Mouse (Mus musculus) heart, adult 11 months (tissue): ENCODE data around the gene Lpcat1.

ENCODE experiments used
- DNase-seq: peaks from one replicate; pipeline ENCODE4 v3.0.0; 2022

Gene Lpcat1

DNA sequence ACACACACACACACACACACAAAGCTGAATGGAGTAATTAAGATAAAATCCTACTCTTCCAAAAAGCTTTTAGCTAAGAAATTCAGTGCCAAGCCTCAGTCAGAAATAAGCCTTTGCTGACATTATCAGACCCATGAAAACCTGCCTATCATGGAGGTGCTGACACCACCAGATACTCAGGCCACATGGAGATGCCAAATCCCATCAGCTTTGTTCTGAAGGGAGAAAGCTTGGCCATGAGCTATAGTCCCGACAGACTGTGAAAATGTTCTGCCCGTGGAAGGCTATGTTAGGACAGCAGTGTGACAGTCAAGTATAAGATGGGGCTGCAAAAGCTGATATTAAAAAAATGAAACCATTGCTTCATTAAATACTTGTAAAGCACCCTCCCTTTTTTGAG, 19.5 kb upstream of the Lpcat1 start:
- DNase-seq: peak; percentile 64

DNA sequence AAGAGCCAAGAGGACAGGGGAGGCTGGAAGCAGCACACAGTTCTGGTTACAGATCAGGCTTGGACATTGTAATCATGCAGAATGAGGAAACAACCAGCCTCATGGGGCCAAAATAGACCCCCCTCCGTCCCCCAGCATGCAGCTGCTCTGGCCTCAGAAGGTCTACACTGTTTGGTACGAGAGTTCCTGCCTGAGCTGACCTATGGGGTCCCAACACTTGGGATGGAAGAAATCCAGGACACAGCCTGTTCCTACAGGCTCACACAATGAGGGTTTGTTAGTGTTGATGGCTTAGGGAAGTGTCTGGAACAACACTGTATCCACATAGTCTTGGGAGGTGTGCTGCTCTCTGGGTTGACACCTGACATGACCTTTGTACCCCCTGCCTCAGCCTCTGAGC, 18.8 kb upstream of the Lpcat1 start:
- peak; percentile 95 for DNase-seq

DNA sequence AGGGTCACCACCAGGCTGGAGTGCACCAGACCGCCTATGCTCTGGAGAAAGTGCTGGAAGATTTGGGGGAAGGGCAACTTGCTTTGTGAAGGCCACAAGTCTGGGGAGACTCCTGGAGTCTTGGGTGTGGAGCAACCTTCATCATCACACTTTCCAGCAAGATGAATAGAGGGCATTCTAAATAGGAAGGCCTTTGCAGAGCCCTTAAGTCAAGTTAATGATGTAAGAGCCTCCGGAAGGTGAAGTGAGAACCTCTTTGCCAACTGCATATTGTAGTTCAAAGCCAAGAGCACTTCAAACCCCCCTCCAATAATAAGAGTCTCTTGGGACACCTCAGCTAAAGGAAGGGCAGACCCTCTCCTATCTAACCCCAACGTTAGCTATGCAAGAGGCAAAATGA, 18.3 kb upstream of the Lpcat1 start:
- DNase-seq: no peak

DNA sequence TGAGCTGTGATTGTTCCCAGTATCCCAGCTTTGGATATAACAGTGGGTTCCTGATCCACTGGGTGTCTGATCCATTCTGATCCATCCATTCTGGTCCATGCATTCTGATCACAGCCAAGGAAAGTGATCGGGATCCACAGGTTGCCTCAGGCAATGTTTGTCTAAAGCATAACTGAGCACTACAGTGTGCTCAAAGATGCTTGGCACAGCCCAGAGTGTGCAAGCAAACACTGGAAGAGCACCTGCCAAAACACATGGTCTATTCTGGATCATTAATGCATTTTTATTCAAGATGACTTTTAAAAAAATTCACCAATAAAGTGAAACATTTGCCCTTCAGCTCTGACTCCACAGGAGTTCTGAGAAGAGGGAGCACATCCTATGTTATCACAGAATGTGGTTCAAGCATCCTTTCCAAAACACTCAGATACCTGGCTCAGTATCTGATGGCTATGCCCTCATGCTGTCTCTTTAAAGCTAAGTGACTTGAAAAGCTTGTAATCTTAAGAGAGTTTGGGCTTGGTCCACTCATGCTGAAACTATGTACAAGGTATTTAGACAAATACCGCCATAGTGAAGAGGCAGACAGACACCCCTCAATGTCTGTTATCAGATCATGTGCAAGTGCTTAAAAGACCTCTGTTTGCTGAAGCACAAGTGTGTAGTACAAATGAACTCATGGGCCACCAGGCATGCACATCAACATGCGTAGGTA, 13.3 kb upstream of the Lpcat1 start:
- DNase-seq: peak; percentile 39

DNA sequence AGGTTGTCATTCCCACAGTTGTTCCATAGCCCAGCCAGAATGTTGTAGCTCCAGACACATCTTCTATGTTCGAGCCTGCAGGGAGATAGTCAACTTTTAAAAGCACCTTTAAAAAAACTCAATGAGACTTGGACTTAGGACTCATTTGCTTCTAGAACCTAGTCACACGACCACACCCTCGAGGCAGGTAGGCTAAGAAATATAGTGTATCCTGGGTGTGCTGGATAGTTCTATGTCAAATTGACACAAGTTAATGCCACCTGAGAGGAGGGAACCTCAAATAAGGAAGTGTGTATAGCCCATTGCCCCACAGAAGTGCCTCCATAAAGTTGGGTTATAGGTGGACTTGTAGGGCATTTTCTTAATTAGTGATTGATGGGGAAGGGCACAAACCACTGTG, 11.7 kb upstream of the Lpcat1 start:
- no peak for DNase-seq

DNA sequence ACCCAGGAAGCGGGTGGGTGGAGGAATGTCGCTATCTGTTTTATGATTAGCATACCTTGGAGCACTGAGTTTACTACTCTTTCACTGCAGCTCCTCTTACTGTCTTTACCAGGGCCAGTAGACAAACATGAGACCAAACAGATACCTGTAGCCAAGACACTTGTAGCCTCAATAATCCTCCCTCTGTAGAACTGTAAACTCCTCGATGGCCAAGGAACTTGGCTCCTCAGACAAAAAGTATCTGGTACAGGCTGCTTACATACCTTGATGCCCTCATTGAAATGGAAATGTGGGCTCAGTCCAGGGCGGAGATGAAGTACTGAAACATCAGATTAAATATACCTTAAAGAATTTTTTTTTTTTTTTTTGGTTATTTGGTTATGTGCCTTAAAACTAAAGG, 9.7 kb upstream of the Lpcat1 start:
- no peak for DNase-seq

DNA sequence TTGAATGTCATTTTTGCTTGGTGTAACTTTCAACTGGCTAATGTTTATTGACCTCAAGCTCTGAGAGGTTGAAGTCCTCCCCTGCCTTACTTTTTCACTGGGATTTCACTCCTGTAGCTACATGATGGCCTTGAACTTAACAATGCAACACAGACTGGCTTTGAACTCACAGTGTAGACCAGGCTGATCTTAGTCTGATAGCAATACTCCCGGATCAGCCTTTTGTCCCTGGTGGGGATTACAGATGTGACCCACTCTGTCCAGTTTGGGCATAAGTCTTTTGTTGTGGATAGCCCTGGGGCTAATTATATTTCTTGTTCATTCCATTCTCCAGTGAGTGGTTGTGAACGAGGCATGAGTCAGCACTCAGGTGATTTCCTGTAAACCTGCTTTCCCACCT, 9.3 kb upstream of the Lpcat1 start:
- no peak for DNase-seq

DNA sequence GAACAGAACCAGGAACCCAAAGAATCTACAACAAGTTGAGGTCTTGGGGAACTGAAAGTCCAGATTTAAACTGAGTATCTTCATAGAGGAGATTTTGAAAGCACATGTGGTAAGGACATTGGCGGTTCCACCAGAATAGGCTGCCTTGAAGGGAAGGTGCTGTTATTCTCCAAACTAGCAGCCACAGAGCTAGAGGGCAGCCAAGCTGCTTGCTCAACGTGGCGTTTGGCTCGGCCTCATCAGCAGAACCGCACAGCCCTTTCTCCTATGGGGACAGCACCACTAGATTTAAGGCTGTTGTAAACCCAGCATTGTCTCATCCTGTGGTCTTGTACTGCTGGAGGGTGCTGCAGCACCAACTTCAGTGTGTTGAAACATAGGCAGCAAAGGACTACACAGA, 8.3 kb upstream of the Lpcat1 start:
- DNase-seq: no peak

DNA sequence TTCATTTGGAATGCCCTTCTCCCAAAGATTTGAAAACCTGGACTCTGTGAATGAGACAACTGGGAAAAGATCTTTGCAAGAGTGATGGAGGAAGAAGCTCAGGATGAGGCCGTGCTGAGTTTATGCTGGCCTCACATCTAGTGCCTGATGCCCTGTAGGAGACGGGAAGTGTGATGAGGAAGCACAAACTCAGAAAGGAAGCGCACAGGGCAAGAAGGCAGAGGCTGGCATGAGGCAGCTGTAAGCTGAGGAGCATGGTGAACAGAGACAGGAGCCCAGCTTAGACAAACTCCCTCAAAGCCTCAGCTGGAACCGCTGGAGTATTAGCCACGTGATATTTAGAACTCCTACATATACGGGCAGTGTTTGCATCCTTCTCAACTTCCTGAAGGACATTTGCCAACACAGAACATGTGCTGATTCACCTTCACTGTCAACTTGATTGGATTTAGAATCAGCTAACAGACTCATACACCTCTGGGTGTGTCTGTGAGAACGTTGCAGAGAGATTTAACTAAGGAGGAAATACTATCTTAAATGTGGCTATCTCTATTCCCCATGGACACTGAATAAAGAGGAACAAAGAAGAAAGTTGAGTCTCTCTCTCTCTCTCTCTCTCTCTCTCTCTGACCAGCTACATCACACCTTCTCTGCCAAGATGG, 7.7 kb upstream of the Lpcat1 start:
- DNase-seq: no peak

DNA sequence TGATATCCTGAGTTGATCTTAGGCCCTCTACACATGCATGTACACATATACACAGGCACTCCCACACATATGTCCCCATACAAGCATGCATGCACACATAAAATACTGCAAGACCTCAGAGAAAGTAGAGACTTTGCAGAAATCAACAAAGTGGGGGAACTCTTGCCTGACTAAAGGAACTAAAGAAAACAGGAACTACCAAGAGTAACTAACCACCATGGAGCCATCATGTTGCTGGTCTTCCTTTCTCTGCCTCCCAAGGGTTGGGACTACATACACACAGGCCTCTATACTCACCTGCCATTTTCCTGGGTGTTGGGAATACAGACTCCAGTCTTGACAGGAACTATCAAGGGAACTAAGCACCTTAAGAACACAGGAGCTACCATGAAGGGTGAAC, 5.4 kb upstream of the Lpcat1 start:
- DNase-seq: no peak

DNA sequence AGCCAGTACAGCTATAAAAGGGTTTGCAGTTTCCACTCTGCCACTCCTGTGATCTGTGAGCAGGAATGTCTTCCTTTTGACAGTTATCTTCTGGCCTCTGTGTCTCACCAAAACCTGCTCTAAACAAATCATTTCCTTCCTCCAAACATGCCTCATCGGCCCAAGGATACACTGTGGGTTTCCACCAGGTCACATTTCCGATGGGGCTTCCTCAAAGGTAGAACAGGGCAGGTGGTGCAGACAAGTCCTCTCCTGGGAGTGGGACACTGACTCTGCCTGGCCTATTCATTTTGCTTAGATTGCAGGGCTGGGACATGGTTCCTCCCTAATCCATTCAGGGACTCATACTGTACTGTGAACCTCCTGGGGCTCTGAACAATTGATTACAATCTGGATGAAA, 1.8 kb upstream of the Lpcat1 start:
- DNase-seq: peak; percentile 93

DNA sequence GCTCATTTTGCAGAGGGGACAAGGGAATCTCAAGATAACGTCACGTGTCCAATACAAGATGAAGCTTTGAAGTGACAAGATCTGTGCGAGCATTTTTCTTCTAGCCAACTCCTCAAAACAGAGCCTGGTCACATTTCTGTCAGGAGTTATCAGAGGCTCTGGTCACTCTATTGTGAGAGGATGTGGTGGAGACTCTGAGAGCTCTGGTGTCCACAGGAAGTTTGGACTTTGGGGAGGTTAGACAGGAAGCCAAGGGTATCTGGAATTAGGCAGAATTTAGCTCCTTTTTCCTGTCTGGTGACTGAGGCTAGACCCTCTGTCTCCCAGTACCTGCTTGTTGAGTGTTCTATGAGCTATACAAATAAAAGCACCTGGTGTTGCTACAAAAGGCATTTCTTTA, 586 bp upstream of the Lpcat1 start:
- no peak for DNase-seq

DNA sequence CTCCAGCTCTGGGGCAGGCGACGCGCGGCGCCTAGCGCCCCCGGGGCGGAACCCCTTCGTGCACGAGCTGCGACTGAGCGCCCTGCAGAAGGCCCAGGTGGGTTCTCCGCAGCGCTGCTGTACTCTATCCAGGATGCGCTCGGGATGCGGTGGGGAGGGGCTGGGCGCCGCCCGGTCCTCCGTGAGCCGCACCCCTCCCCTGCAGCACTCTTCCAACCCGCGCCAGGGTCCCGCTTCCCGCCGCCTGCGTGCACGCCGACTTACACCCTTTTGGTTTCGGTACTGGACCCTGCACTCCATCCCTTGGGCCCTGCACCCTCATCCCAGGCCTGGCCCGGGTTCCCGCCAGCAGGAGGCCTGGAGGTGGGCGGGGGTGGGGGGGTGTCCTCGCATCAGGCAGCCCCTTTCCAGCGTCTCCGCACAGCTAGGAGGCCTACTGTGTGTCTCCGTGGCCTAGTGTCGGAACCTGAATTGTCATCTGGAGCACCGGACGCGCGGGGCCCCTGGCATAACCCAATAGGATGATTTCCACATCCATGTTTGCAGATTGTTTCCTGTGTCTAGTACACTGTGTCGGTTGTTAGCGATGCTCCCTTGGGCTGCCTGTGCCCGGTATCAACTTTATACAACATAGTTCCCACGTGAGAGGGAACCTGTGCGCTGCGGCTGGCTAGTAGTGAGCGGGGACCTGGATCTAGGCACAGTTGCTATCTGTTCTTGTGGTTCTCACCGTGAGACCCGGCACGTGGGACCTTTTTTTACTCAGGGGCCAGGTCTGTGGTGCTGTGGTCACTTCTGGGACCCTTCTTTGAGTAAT, 632 bp downstream of the Lpcat1 start:
- DNase-seq: peak; percentile 96

DNA sequence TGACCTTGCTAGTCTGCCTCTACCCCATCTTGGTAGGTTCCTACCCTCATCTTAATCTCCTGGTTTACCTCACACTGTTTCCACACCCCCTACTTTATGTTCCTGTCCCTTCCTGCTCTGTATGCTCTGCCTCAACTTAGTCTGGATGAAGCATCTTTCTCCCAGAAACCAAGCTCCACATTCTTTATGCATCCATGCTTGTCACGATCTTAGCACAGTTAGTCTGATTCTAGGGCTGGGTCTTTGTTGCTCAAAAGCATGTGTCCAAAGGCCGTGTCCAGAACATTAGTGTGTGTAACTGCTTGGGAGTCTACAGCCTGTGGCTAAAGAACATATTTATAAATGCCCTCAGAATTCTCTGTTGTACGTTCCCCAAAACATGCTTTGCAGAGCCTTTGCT, 1.8 kb downstream of the Lpcat1 start:
- DNase-seq: no peak

DNA sequence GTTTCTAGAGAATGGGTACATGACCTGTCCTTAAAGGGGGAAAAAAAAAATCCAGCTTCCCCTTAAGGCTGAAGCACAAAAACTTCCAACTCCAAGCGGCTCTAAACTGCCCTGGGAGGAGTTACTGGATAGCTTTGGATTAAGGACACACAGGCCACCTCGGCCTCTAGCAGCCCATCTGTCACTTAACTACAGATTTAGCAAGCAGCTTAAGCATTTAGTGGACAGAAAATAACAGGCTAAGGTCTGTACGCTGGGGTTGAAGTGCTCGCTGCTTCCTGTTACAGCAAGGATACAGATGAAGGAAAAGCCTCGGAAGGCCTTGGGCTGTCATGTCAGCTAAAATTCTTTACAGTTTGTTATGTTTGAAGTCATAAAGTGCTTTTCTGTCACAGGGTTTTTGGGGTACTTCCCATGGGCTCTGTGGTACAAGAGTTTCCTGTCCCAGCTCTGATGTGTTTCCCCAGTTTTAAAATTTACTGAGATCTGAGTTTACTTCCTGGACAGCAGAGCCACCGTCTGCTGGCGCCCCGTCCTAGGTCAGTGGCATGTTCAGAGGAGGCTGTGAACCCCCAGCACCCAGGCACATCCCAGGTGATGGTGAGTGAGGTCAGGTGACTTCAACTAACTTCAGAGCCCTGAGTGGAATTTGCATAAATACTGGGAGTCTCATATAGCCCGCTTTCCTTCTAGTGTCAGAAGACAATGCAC, 2.4 kb downstream of the Lpcat1 start:
- no peak for DNase-seq

DNA sequence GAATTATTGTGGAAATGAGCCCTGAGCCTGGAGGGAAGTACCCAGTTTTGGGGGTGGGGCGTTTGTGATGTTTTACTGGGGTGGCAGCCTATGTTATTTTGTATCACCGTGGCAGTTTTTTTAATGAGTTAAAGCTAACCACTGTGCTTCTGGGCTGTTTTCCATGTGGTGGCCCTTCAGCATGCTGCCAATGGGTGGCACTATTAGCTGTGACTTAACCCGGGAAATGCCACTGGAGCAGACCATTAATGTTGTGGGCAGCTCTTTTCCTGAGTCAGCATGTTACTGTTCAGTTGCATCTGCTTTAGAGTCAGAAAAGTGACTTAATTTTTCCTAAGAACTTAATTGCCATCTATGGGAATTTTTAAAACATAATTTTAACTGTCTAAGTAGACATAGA, 5.5 kb downstream of the Lpcat1 start:
- DNase-seq: no peak

DNA sequence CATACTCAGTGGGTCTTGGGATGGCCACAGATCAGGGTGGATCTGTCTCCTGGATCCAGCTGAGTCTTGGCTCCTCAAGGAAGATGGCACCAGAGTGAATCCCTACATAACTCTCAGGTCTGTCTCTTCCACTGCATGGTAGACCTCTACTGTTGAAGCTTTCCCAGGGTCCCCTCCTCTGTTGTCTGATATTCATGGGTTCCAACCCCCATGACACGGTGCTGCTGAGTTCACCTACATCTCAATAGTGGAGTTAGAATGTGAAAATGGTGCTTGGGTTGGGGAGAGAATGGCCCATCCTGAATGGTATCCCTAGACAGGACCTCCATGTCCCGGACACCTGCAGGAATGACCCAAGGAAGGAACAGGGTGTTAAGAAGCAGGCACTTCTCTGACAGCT, 6.7 kb downstream of the Lpcat1 start:
- no peak for DNase-seq

DNA sequence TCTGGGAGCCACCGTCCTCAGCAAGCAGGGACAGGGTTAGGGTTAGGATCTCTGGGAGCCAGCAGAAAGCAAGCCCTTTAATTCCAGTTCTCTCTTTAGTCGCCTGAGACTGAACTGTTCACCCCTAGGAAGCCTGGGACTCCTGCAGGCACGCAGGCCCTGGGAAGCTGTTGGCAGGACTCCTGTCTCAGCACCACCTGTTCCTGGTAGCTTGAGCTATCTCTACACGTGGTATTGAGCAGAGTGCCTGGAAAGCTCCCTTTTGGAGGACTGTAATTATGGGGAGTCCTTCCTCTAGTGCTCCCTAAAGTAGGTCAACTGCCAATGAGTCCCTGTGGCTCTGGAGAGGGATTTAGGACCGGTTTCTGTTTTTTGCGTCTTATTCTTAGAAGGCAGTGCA, 7.2 kb downstream of the Lpcat1 start:
- no peak for DNase-seq

DNA sequence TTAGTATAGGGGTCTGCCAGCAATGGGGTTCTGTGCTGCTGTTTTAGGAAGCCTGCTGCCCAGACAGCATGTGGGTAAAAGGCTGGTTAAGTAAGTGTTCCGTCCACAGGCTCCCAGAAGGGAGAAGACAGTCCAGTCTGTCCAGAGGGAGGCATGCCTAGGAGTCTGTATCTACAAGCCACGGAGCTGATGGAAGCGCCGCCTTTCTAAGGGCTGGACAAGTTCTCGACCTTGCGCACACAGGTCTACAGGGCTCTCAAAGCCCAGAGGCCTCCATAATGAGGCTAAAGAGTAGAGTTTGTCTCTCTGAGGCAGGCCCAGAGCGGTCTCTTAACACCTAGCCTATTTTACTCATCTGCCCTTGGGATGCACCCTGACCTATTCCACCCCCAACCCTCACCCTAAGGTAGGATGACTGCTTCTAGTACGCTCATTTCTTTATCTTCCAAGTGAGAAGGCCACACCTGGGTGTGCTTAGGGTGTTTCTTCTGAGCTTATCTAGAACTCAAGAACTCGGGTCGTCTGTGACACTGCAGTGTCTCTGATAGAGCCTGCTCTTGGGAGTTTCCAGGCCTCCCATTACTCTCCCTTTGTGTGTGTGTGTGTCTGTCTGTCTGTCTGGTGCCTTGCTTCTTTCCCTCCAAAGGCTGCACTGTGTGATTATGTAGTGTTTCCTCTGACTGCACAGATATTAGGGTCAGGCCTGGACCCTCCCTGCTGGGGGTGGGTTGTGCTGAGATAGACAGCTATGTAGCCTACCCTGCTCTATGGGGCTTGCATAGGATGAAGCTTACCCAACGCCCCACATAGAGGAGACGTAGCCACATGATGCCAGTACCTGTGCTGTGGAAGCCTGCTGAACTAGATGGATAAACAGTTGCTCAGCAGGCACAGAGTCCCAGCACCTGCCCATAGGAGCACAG, 8.3 kb downstream of the Lpcat1 start:
- DNase-seq: no peak

DNA sequence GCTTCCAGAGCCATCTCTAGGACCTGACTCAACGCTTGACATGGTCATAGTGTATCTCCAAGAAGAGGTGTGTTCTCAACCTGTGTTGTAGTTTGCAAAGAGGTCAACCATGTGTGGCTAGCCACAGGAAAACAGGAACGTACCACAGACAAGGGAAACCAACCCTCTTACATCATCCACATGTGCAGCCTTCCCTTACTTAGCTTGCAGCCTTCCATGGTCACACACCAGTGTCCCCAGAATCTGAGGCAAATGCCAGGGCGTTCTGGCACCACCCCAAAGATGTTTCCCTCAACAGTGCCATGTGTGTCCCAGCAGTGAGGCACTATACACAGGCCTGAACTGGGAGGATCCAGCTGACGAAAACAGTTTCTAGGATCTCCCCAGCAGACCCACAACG, 9.3 kb downstream of the Lpcat1 start:
- no peak for DNase-seq

DNA sequence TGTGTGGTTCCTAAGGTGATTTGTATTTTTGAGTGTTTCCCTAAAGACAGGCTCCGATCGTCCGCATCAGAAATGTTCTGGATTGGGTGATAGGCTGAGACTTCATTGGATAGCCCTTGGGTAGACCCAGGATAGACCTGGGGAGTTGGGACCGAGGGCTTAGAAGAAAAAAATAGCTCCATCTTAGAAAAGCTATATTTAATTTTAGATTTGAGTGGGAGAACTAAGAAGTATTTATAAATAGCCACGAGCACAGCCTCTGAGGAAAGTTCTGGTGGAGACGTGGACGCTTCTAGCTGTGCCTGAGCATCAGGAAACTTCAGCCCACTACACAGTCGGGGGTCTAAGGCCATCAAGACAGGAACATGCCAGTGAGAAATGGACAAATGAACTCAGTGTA, 9.8 kb downstream of the Lpcat1 start:
- DNase-seq: no peak

DNA sequence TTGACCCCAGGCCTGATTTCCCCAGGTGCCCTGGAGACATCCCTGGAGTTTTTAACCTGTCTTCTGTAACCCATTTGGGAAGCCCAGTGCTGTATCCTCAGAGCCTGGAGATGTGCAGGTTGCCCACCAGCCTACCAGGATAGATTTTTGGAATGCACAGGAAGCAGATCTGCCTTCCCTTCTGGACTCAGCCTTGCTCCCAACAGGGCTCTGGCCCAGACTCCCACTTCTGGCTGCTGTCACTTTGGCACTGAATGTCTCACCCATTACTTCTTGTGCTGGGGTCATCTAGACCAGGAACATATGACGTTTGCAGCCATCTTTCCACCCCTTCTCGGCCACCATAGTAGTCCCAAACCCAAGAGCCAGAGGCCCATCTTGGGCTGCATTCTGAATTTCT, 10.8 kb downstream of the Lpcat1 start:
- DNase-seq: no peak
